Mouse (Mus musculus): Measurements from ENCODE around the gene Brca2.

DNA sequence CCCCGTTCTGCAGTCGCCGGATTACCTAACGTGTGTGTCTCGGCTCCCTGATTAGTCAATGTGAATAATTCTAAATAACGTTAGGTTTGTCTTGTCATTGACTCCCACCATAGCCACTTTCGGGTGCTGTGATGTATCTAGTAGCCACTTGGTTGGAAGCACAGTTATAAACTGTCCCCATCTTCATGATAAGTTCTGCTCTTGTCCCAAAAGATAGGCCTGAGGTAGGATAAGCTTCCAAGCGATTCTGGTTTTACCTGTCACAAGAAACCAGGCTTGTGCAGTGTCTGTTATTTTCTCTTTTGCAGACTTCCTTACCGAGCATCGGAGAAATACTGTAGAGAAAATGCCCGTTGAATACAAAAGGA, 421 bp downstream of the Brca2 start:
- TF ChIP-seq CTCF (IDR thresholded peaks at IDR 0.05) (no peak), EP300 (IDR thresholded peaks at IDR 0.05) (no peak)

Data from lung, postnatal 0 days (tissue).